Mouse (Mus musculus) midbrain, embryonic 14.5 days (tissue): ENCODE results near the gene Med20. TPM values are rescaled to one million over a fixed set of nuclear protein-coding genes. Genes with fewer than 3 reads are reported as not detected.

ENCODE experiments used
- ATAC-seq: fragments of 200-750 bp; cut with Nextera tagmentation; 2 replicates; pipeline ENCODE4 v1.8.0; 2017; ENCODE audit warnings: moderate number of reproducible peaks, moderate library complexity; ENCODE audit not compliant: low FRiP score, low TSS enrichment
- DNase-seq: peaks from one replicate; pipeline ENCODE4 v3.0.0-alpha.2; 2015
- H3K27ac ChIP-seq: fragments of 300-500 bp; sonication (generic); replicated peaks from 2 replicates; pipeline ENCODE4 v1.5.1; 2014; ENCODE audit warnings: mild to moderate bottlenecking, low read depth, low read length, moderate library complexity
- H3K27me3 ChIP-seq: fragments of 300-500 bp; sonication (generic); 2 replicates; pipeline ENCODE4 v1.6.1; 2014; ENCODE audit warnings: low read length, control low read depth, mixed read lengths; ENCODE audit not compliant: control insufficient read depth, insufficient read depth
- H3K36me3 ChIP-seq: fragments of 300-500 bp; sonication (generic); 2 replicates; pipeline ENCODE4 v1.6.1; 2014; ENCODE audit warnings: low read length, control low read depth; ENCODE audit not compliant: control insufficient read depth, insufficient read depth
- H3K4me1 ChIP-seq: fragments of 300-500 bp; sonication (generic); 2 replicates; pipeline ENCODE4 v1.6.1; 2014; ENCODE audit warnings: mild to moderate bottlenecking, antibody characterized with exemption, low read length, control low read depth; ENCODE audit not compliant: control insufficient read depth, insufficient read depth
- H3K4me2 ChIP-seq: fragments of 300-500 bp; sonication (generic); 2 replicates; pipeline ENCODE4 v1.6.1; 2014; ENCODE audit warnings: mild to moderate bottlenecking, low read length, moderate library complexity
- H3K4me3 ChIP-seq: fragments of 300-500 bp; sonication (generic); replicated peaks from 2 replicates; pipeline ENCODE4 v1.5.1; 2014; ENCODE audit warnings: low read depth, low read length
- H3K9ac ChIP-seq: fragments of 300-500 bp; sonication (generic); replicated peaks from 2 replicates; pipeline ENCODE4 v1.6.1; 2014; ENCODE audit warnings: mild to moderate bottlenecking, low read length, moderate library complexity
- H3K9me3 ChIP-seq: fragments of 300-500 bp; sonication (generic); 2 replicates; pipeline ENCODE4 v1.6.1; 2016; ENCODE audit warnings: low read length, control low read depth, mixed read lengths; ENCODE audit not compliant: control insufficient read depth
- WGBS: fragments of 180-500 bp; shearing (Covaris S2); extraction: QIAGEN DNeasy Blood & Tissue Kit; methylation state at CpG from one replicate; pipeline ENCODE4 v1.1.7; 2014; 5-methylcytosine and 5-hydroxymethylcytosine counted together
- polyA plus RNA-seq: library from polyadenylated mRNA; unstranded; fragments of >200 nt; fragmentation: Nextera tagmentation; extraction: Ambion mirVana; gene quantifications from 2 replicates; pipeline ENCODE4 v1.2.1, GENCODE M21; 2014

Gene Med20
- polyA plus RNA-seq, 1 experiment from 2014 or later, result 49.5 TPM

GRCm38 (mm10) chr17:47669166-47669565, 57.8 kb downstream of the Med20 start:
- DNase-seq (peak; percentile 24), ATAC-seq (no peak)
- no peak overlapping the region for H3K4me2 ChIP-seq
- no peak overlapping the region for H3K9ac ChIP-seq
- no peak overlapping the region for H3K4me3 ChIP-seq
- H3K9me3 ChIP-seq, result no peaks in the 10 kb centered on the region
- 50% methylated on average over 4 of the region's 4 CpGs for WGBS
- peaks cover 15% of the 10 kb centered on the region; the same call in 1 of the 2 replicates for H3K4me1 ChIP-seq
- H3K36me3 ChIP-seq, result peaks cover 14% of the 10 kb centered on the region
- H3K27me3 ChIP-seq, result 0 out of 2 replicates have a peak, but pooled peaks cover 3% of the 10 kb centered on the region
- H3K27ac ChIP-seq, result no peak overlapping the region

- Histone ChIP-seq H3K9ac (peak overlapping the region; percentile 43), H3K4me1 (peaks cover 15% of the 10 kb centered on the region; the same call in 1 of the 2 replicates), H3K27me3 (0 out of 2 replicates have a peak, but pooled peaks cover 3% of the 10 kb centered on the region), H3K4me3 (peak overlapping the region; percentile 29), H3K36me3 (peaks cover 32% of the 10 kb centered on the region), H3K4me2 (peak overlapping the region; percentile 56), H3K27ac (no peak overlapping the region), H3K9me3 (no peaks in the 10 kb centered on the region)
- DNase-seq (peak; percentile 43), ATAC-seq (0 out of 2 replicates have a peak, but pooled peaks have one; percentile 6)
- WGBS, result 15% methylated on average over 14 of the region's 14 CpGs
Observed at GRCm38 (mm10) chr17:47671988-47672310, 60.6 kb downstream of the Med20 start.

GRCm38 (mm10) chr17:47672311-47673111, 61.1 kb downstream of the Med20 start:
- ATAC-seq, result 0 out of 2 replicates have a peak, but pooled peaks have one; percentile 27
- peak overlapping the region; percentile 43 for H3K9ac ChIP-seq
- H3K27ac ChIP-seq, result no peak overlapping the region
- peak overlapping the region; percentile 56 for H3K4me2 ChIP-seq
- peaks cover 29% of the 10 kb centered on the region for H3K36me3 ChIP-seq
- H3K27me3 ChIP-seq, result 0 out of 2 replicates have a peak, but pooled peaks cover 3% of the 10 kb centered on the region
- WGBS, result 6% methylated on average over 61 of the region's 68 CpGs
- no peaks in the 10 kb centered on the region for H3K9me3 ChIP-seq
- peak overlapping the region; percentile 29 for H3K4me3 ChIP-seq
- peak; percentile 80 for DNase-seq
- H3K4me1 ChIP-seq, result peaks cover 15% of the 10 kb centered on the region; the same call in 1 of the 2 replicates

Other genes with a start within 250 kb of the Med20 start
- 79.6 and 83.3 TPM in 2 replicates for gene Mrps10, start 242.7 kb upstream of the Med20 start, polyA plus RNA-seq
- 0.30 and 0.69 TPM in 2 replicates for gene Guca1b, start 226.2 kb upstream of the Med20 start, polyA plus RNA-seq
- gene Guca1a, start 211.0 kb upstream of the Med20 start, polyA plus RNA-seq, result 0.26 and 0.50 TPM in 2 replicates
- gene AI661453, start 175.0 kb upstream of the Med20 start, polyA plus RNA-seq, result 0.05 and 0.15 TPM in 2 replicates
- 0.72 and 0.76 TPM in 2 replicates for gene 1700001C19Rik, start 174.2 kb upstream of the Med20 start, polyA plus RNA-seq
- 17.4 and 19.2 TPM in 2 replicates for gene Taf8, start 109.3 kb upstream of the Med20 start, polyA plus RNA-seq
- gene Ccnd3, start 106.5 kb upstream of the Med20 start, polyA plus RNA-seq, result 56.4 and 67.3 TPM in 2 replicates
- gene Bysl, start 90 bp upstream of the Med20 start, polyA plus RNA-seq, result 32.0 and 33.2 TPM in 2 replicates
- 3.1 and 3.2 TPM in 2 replicates for gene Gm20517, start within 50 bp of the Med20 start, polyA plus RNA-seq
- 7.5 and 7.6 TPM in 2 replicates for gene Usp49, start 19.1 kb downstream of the Med20 start, polyA plus RNA-seq
- gene Tomm6, start 76.8 kb downstream of the Med20 start, polyA plus RNA-seq, result 298 and 333 TPM in 2 replicates
- 32.3 and 33.2 TPM in 2 replicates for gene Frs3, start 77.4 kb downstream of the Med20 start, polyA plus RNA-seq
- gene Gm21981, start 82.9 kb downstream of the Med20 start, polyA plus RNA-seq, result 5.4 and 7.2 TPM in 2 replicates
- gene Prickle4, start 83.2 kb downstream of the Med20 start, polyA plus RNA-seq, result 2.1 TPM in 1 of 2 replicates, not detected in the other
- not detected in 2 replicates for gene Pgc, start 115.3 kb downstream of the Med20 start, polyA plus RNA-seq
- 1.6 and 2.7 TPM in 2 replicates for gene Tfeb, start 125.4 kb downstream of the Med20 start, polyA plus RNA-seq
- 8.3 and 8.4 TPM in 2 replicates for gene Mdfi, start 223.1 kb downstream of the Med20 start, polyA plus RNA-seq